Mouse (Mus musculus) retina, postnatal 1 day (tissue): Measurements from ENCODE around the gene Rita1.

Source experiments
- DNase-seq: peaks from one replicate; pipeline ENCODE4 v3.0.0-alpha.2; 2012

Rita1 gene

DNA sequence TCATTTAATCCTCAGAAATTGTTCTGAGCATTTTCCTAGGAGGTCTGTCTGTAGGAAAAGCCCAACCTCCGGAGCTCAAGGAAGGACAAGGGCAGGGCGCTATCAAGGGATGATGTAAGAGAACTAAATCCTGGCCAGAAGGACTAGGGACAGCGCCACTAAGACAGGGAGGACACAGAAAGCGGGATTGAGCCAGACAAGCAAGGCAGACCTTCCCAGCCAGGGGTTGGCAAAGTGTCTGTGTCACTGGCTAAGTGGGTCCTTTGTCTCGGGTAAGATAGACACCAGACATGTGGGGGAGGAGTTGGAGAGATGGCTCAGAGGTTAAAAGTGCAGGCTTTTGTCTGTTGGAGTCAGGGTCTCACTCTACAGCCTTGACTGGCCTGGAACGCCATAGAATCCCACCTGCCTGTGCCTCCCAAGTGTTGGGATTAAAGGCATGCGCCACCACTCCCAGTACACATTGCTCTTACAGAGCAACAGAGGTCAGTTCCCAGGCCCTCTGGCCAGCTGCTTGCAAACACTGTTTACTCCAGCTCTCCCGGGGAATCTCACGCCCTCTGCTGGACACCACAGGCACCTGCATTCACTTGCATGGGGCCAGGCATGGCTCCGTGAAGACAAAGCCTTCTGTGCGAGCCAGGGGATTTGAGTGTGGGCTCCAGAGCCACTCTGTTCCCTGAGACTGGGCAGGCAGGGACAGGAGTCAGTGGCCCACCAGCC lies 11.3 kb downstream of the Rita1 start:
- peak; percentile 73 for DNase-seq

DNA sequence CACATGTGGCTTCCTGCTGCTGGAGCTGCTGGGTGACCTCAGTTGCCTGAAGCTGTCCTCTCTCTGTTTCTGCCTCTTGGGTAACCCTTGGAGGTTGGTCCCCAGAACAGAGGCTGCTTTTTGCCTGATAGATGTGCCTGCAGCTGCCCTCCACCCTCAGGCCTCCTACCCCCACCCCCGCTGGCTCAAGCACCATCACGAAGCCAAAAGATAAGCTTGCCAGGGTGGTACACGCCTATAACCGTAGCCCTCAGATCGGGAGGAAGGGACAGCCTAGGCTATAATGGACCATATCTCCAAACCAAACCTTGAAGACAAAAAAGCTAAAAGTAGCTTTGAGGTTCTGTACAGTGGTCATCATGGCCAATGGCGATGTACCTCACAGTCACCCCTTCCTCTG lies 12.8 kb downstream of the Rita1 start:
- DNase-seq, result no peak

DNA sequence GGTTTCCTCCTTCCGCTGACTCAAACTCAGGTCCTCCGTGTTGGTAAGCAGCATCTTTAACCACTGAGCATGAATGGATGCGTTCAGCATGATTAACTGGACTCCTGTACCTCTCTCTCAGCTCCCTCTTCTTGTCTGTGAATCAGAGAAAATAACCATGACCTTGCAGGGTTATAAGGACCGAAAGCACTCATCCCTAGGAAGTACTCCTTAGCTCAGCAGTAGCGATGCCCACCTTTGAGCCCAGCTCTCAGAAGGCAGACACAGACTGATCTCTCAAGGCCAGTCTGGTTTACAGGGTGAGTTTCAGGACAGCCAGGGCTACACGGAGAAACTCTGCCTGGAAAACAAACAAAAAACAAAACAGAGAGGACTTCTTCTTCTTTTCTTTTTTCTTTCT lies 17.9 kb downstream of the Rita1 start:
- no peak for DNase-seq

DNA sequence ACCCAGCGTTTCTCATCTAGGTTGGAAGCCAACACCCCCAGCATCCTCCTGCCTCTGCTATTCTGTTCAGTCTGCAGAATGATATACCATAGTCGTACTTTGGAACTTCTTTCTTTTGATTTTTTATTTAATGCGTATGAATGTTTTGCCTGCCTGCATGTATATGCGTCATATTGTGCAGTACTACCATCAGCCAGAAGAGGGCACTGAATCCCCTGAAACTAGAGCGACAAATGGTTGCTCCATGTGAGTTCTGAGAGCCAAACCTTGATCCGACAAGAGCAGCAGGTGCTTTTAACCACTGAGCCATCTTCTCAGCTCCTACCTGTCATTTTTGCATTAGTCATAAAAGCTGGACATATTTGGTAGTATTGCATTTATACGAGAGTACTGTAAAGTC lies 20.2 kb downstream of the Rita1 start:
- DNase-seq, result peak; percentile 47

DNA sequence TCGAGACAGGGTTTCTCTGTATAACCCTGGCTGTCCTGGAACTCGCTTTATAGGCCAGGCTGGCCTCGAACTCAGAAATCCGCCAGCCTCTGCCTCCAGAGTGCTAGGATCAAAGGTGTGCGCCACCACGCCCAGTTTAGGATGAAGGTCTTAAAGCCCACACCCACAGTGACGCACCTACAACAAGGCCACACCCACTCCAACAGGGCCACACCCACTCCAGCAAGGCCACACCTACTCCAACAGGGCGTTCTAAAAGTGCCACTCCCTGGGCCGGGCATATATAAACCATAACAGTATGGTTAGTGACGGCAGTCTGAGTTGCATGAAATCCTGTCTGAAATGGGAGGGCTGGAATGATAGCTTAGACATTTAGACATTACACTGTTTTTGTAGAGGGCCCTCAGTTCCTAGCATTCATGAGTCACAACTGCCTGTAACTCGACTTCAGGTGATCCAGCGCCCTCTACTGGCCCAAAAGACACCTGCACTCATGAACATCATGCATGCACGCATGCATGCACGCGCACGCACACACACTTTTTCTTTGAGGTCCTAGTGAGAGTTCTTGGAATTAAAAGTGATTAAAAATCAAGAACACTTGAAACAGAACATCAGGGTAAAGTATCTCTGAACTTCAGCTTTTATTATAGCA lies 21.9 kb downstream of the Rita1 start:
- DNase-seq, result peak; percentile 45

DNA sequence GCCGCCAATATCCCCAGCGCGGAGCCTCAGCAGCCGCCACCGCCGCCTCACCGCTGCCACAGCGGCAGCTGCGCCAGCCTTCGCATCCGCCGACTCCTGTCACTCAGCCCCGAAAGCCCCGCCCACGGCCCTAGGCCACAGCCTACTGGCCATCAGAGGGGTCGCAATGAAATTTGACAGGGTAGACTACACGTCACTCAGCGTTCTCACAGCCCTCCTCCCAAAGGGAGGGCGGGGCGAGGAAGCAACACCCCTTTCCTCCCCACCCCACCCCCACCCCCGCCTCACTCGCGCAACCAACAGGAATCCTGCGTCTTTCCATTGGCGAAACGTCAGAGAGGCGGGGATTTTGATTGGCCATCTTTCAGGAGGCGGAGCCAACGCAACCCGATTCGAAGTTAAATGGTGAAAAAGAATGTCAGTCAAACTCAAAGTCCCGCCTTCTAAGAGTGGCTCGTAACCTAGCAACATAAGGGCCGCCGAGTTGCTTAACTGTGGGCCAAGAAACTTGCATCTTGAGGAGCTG lies 23.8 kb downstream of the Rita1 start, which contains the start of the genes Tpcn1 and Iqcd:
Tpcn1 (minus strand) TSS at position 105 of the 526 bp plus-strand sequence.
Iqcd (plus strand) TSS at position 448 of the 526 bp plus-strand sequence.
- DNase-seq, result peak; percentile 100

DNA sequence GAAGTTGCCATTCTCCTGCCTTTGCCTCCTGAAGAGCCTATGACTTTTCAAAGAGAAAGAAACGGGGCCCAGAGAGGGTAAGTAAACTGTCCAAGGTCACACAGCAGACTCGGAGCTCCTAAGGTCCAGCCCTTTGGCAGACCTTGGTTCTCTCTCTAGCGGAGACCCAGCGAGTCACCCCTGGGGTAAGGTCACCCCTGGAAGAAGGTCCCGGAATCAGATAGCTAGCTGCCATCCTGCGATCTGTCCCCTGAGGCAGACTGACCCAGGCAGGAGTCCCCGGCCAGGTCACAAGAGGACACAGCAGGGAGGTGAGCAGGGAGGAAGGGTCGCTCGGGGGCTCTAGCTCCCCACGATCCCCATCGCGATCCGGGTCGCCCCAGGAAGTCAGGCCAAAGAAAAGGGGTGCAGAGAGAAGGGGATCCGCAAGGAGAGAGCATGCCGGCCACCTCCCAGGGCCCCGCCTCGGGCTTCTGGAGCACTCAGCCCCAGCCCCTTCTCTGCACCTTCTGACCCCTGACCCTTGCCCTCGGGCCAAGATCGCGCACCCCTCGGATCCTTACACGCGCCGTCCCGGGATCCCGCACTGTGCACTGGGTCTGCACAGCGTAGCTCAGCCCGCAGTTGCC lies 24.3 kb downstream of the Rita1 start:
- no peak for DNase-seq

DNA sequence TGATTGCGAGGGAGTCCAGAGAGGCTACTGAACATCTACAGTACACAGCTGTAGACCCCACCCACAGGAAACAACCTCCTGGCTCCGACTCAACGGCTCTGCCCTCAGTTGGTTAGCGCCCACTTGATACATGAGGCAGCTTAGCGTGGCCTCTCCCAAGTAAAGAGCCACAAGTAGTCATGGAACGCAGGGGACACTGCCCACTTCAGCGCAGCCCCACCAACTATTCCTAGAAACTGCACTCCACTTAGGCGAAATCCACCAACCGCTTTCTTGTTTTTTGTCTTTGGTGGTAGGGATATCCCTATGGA lies 24.8 kb downstream of the Rita1 start:
- no peak for DNase-seq

DNA sequence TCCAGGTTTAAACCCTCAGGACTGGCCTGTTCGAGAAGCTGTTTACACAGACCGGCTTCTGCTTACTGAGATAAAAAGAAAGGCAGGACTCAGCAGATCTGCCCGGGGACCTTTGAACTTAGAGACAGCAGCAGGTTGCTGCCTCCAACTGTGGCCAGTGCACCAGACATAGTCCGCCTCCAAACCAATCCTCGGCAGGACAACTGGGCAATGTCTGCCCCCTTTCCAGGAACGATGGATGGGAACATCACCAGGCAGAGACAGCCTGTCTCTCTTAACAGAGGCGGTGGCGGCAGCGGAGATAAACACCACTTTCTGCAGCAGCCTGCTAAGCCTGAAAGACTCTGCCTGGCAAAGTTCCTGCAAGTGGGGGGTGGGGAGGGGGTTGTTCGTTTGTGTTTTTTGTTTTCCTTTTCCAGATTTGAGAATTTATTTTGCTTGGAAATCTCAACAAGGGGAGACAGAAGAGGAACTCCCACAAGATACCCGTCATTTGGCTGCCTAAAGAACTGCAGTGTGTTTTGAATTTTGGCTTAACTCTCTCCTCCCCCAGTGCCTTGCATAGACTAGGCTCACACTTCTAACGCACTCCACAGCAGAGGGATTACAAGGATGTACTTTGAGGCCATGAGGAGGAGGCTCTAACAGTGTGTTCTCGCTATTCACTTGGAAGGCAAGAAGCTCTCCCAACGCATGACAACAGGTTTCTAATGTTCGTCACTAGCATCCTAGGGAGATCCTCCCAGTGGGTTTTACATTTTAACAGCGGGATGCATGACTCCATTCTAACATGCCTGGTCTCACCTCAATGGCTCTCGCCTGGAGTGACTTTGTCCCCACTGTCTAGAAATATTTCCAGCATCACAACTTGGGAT lies 25.4 kb downstream of the Rita1 start:
- DNase-seq, result no peak

DNA sequence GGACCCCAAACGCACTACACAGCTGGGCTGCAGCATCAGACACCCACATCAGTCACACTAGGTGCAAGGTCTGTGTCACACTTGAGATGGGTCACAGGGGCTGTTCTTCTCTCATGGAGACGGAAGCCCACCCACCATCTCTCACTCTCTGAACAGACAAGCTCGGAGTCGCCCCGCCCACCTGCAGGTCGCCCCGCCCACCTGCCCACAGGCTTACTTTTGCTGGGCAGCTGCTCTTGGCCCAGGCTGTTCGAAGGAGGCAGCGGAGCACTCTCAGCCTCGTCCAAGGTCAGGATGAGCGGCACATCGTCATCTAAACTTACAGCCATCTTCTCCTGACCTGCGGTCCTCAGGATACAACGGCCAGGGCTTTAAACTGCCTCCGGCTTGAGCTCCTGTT lies 27.4 kb downstream of the Rita1 start:
- DNase-seq, result peak; percentile 44

DNA sequence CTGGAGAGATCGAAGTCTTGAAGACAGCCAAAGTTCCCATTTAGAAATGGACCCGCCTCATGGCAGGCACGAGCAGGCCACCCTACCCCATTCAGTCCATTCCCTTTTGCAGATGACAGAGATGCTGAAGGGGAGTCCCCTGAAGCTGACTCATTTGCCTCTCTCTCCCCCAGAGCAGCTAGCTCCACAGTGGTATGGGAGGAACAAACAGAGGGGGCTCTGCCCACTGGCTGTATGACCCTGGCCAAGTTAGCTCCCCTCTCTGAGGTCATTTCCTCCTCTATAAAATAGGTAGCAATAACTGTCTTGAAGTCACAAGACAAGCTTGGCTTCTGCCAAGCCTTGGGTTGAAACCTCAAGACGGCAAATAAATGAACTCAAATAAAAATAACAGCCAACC lies 28.9 kb downstream of the Rita1 start:
- DNase-seq, result no peak

DNA sequence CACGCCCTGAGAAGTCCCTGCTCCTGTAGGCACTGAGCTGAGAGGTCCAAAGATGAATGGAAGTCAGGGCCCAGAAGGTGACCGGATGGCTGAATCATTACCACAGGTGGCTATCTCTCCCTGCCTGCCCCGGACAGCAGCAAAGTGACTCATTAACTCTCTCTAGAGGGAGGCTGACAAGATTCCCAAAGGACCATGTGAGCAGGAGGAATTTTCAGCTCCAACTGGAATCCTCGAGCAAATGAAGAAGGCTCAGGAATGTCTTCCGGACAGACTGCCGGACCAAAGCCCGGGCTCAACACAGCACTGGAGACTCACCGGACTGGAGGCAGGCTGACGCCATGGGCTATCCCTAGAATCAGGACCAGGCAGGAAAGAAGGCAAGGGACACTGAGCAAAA lies 30.4 kb downstream of the Rita1 start:
- DNase-seq, result no peak

DNA sequence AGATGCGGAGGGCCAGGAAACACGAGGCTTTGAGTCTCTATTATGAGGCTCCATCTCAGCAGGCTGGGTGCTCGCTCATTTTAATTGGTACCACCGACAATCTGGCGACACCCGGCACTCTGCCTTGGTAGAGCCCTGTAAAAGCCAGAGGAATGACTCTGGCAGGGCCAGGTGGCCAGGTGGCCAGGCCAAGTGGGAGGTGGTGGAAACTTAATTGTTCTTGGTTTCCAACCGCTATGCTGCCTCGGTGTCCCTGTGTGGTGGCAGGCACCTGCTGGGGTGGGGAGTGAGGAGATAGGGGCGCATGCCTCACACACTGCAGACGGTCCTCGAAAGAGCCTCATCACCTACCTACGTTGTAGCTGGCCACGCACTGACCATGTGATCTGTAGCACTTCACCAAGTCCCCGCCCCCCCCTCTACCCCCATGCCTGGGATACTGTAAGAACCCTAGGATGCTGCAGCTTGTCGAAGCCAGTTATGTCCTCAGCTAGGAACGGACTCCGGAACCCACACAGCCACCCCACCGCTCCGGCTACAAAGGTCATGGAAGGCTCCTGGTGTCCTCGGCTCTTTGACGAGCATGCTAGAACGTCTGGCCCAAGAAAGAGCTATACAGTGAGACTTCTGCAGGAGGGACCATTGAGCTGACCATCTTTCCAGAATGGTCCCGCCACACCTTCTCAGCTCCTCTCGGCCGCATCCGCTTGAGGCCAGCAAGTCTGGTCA lies 32.3 kb downstream of the Rita1 start:
- DNase-seq, result no peak

DNA sequence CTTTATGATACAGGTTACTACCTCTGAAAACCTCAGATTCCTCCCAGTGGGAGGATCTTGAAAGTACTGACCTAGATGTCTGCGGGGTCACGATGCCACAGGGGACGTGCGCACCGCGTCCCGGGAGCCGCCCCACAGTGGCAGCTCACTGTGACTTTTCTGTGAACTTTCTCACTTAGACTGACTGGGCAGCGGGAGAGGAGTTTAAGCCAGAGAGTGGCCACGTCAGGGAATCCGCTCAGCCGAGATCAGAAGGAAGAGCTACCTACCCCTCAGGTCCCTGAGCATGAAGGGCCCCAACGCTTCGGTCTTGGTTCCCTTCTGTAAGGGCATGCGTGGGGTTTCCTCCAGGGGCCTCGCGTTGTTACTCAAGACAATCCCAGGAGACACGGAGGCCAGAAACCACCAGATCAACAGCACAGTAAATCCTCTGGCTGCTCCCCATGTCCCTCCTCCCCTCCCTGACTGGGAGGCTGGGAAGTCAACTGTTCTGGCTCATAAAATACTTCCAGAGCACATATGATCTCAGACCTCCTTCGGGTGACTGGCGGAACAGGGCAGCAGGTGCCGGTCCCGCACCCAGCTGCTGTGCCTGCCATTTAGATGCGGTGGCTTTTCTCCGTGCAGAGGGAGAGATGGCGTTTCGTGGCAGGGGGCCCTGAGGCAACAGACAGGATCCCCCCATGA lies 33.0 kb downstream of the Rita1 start:
- peak; percentile 45 for DNase-seq

DNA sequence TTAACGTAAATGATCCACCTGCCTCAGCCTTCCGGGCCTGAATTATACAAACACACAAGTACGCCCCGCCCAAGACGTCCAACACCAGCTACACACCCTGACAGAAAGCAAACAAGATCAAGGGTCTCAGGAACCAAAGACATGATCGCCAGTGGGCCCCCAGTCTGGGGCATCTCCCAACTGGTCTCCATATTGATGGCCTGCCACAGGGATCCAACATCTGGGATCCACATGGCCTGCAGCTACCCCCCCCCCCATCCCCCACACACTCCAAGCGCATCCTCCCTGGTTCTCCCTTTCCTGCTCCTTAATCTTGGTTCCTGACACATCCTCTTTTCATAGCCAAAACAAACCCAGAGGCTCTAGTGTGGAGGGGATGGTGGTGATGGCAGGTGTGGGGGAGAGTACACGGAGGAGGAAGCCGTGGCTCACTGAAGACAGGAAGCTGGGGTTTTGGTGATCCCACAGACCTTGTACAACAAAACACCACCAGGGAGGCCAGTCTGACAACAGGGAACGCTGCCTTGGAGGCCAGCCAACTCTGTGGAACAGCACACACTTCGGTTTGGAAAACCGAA lies 33.8 kb downstream of the Rita1 start:
- DNase-seq, result no peak

DNA sequence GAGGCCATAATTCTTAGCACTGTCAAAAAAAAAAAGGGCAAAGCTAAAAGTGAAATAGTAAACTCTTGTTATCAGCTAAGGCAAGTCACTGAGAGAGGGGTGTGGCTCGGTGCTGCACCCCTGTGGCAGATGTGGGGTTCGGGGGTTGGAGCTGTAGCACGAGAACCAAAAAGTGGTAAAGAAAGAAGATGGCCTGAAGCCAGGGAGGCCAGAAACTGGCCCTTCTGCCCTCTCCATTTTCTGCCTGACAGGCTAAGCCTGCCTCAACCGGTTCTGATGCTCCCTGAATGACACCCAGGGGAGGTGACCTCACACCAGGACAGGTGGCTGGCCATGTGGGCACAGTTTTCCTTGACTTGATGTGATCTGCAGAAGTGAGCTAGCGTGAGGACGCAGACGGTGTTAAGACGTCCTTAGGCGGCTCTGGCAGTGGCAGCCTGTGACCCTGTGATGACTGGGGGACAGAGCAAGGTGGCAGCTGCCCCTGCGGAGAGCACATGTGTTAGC lies 34.4 kb downstream of the Rita1 start:
- DNase-seq, result peak; percentile 38

DNA sequence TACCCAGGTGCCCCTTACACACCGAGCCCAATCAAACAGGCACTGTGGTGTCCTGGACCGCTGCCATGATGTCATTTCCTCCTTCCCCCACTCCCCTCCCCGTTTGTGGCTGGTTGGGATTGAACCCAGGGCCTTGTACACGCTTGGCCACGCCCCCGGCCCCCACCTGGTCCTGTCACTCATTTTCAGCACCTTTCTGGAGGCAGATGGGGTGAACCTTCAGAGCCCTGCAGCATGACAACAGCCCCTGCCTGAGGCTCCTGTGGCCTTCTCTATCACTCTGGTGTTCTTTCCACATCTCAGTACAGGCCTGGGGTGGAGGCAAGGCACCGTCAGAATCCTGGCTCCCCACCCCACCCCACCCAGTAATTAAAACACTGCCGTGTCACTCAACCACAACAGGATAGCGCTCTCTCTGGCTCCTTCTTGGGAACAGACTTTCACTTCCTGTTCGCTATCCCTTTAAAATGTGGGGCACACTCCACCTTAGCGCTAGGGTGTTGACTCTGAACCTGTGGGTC lies 35.5 kb downstream of the Rita1 start:
- no peak for DNase-seq

DNA sequence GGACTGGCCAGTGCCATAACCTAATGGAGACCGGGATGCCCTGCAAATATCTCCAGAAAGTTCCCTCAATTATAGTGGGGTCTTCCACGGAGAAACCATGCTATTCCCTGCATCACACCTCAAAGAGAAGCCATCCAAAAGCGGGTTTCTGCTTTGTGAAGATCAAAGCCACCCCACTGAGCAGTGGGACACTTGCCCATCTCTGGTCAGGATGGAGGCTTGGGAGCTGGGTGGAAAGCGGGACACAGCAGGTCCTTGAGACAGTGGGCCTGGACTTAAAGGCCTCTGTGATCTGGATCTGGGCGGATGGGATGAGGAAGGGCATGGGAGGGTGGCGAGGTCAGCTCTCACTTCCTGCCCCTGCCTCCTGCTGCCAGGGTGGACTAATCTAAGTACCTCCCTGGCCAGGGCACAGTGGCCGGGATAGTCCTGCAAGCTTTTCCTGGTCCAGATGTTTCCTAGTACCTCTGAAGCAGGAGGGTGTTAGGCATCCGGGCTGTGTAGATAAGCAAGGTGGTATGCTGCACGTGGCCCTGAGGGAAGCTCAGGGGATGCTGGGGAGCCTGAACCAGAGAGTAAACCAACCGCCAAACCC lies 37.8 kb downstream of the Rita1 start:
- DNase-seq, result no peak

DNA sequence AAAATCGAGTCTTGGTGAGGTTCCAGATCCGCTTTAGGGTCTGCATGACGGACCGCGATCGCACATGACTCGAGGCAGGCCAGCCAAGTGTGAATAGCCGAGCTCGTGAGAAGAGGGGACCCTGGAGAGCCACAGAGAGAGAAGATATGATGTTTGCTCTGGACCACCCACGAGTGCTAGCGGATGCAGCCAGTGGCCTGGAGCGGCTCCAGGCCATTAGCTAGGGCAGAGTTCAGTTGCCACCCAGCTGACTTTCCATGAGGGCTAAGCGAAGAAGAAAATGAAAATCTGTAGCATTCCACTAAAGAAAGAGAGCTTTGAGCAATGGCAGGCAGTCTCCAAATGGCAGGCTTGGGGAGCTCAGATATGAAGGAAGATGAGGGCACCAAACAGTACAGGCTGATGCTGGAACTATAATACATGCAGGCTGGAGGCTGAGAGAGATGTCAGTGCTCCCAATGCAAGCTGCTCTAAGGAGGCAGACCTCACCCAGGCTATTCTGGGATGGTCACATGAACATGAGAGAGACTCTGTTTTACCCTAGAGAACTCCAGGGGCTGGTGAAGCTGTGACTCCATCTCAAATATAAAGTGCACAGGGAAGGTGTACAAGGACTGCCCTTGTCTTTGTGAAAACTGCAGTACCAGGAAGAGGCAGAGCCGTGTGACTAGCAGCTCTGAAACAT lies 41.2 kb downstream of the Rita1 start:
- peak; percentile 70 for DNase-seq
